Mouse (Mus musculus): ENCODE data around the gene Cdr2l. TPM values are rescaled to one million over a fixed set of nuclear protein-coding genes. Genes with fewer than 3 reads are reported as not detected.
A peak's percentile ranks its signal among the peaks of the same experiment; 100 is the strongest.

The Cdr2l gene
- polyA plus RNA-seq, 1 experiment from 2014 or later: 15.2 TPM

GRCm38 (mm10) chr11:115421972-115422371 is 40.3 kb downstream of the Cdr2l start:
- H3K4me1 ChIP-seq: peaks cover 25% of the 10 kb centered on the region
- H3K36me3 ChIP-seq: peaks cover 57% of the 10 kb centered on the region
- no peaks in the 10 kb centered on the region for H3K27me3 ChIP-seq (ENCODE audit: low read depth, poor library complexity, severe bottlenecking)
- no peak overlapping the region for H3K27ac ChIP-seq
- WGBS: 89% methylated on average over 16 of the region's 16 CpGs
- no peak for DNase-seq (ENCODE audit: low spot score)
- no peaks in the 10 kb centered on the region for H3K9me3 ChIP-seq (replicated peaks)
- H3K4me3 ChIP-seq: no peak overlapping the region

GRCm38 (mm10) chr11:115423091-115423490 is 41.4 kb downstream of the Cdr2l start:
- H3K27me3 ChIP-seq (ENCODE audit: low read depth, poor library complexity, severe bottlenecking): no peaks in the 10 kb centered on the region
- H3K4me3 ChIP-seq: no peak overlapping the region
- H3K36me3 ChIP-seq: peaks cover 55% of the 10 kb centered on the region
- H3K9me3 ChIP-seq (replicated peaks): no peaks in the 10 kb centered on the region
- H3K4me1 ChIP-seq: peaks cover 35% of the 10 kb centered on the region
- H3K27ac ChIP-seq: no peak overlapping the region
- WGBS: 76% methylated on average over 3 of the region's 3 CpGs
- no peak for DNase-seq (ENCODE audit: low spot score)

- no peak for DNase-seq (ENCODE audit: low spot score)
- WGBS: 90% methylated on average over 7 of the region's 7 CpGs
- Histone ChIP-seq H3K27ac (no peak overlapping the region), H3K9me3 (replicated peaks) (no peaks in the 10 kb centered on the region), H3K36me3 (peaks cover 66% of the 10 kb centered on the region), H3K27me3 (ENCODE audit: low read depth, poor library complexity, severe bottlenecking) (no peaks in the 10 kb centered on the region), H3K4me3 (no peak overlapping the region), H3K4me1 (peaks cover 26% of the 10 kb centered on the region)
Observed at GRCm38 (mm10) chr11:115424666-115425065, 43.0 kb downstream of the Cdr2l start.

GRCm38 (mm10) chr11:115425671-115426070 is 44.0 kb downstream of the Cdr2l start:
- Histone ChIP-seq H3K36me3 (peaks cover 76% of the 10 kb centered on the region), H3K9me3 (replicated peaks) (no peaks in the 10 kb centered on the region), H3K27me3 (ENCODE audit: low read depth, poor library complexity, severe bottlenecking) (no peaks in the 10 kb centered on the region), H3K4me3 (no peak overlapping the region), H3K27ac (no peak overlapping the region), H3K4me1 (peaks cover 24% of the 10 kb centered on the region)
- 89% methylated on average over 6 of the region's 6 CpGs for WGBS
- DNase-seq (ENCODE audit: low spot score): no peak

- DNase-seq (ENCODE audit: low spot score): peak; percentile 82
- WGBS: 43% methylated on average over 20 of the region's 20 CpGs
- Histone ChIP-seq H3K36me3 (peaks cover 91% of the 10 kb centered on the region), H3K27me3 (ENCODE audit: low read depth, poor library complexity, severe bottlenecking) (no peaks in the 10 kb centered on the region), H3K9me3 (replicated peaks) (no peaks in the 10 kb centered on the region), H3K27ac (peak overlapping the region; percentile 76), H3K4me3 (peak overlapping the region; percentile 17; the same call in 1 of the 2 replicates), H3K4me1 (peaks cover 12% of the 10 kb centered on the region)
Observed at GRCm38 (mm10) chr11:115427482-115428331, 46.0 kb downstream of the Cdr2l start.

GRCm38 (mm10) chr11:115429307-115429706 is 47.6 kb downstream of the Cdr2l start:
- Histone ChIP-seq H3K27me3 (ENCODE audit: low read depth, poor library complexity, severe bottlenecking) (no peaks in the 10 kb centered on the region), H3K9me3 (replicated peaks) (no peaks in the 10 kb centered on the region), H3K4me1 (peaks cover 12% of the 10 kb centered on the region), H3K4me3 (no peak overlapping the region), H3K27ac (no peak overlapping the region), H3K36me3 (peaks cover 85% of the 10 kb centered on the region)
- DNase-seq (ENCODE audit: low spot score): no peak
- WGBS: 95% methylated on average over 7 of the region's 7 CpGs

- Histone ChIP-seq H3K27ac (no peak overlapping the region), H3K27me3 (ENCODE audit: low read depth, poor library complexity, severe bottlenecking) (no peaks in the 10 kb centered on the region), H3K36me3 (peaks cover 72% of the 10 kb centered on the region), H3K4me3 (no peak overlapping the region), H3K9me3 (replicated peaks) (no peaks in the 10 kb centered on the region), H3K4me1 (peaks cover 19% of the 10 kb centered on the region)
- 94% methylated on average over 6 of the region's 6 CpGs for WGBS
- DNase-seq (ENCODE audit: low spot score): no peak
Observed at GRCm38 (mm10) chr11:115430561-115430960, 48.8 kb downstream of the Cdr2l start.

- Histone ChIP-seq H3K36me3 (peaks cover 50% of the 10 kb centered on the region), H3K27ac (no peak overlapping the region), H3K27me3 (ENCODE audit: low read depth, poor library complexity, severe bottlenecking) (no peaks in the 10 kb centered on the region), H3K4me3 (no peak overlapping the region), H3K4me1 (peaks cover 23% of the 10 kb centered on the region), H3K9me3 (replicated peaks) (no peaks in the 10 kb centered on the region)
- DNase-seq (ENCODE audit: low spot score): no peak
- 87% methylated on average over 4 of the region's 4 CpGs for WGBS
Observed at GRCm38 (mm10) chr11:115432814-115433213, 51.1 kb downstream of the Cdr2l start.

- no peaks in the 10 kb centered on the region for H3K27me3 ChIP-seq (ENCODE audit: low read depth, poor library complexity, severe bottlenecking)
- H3K4me3 ChIP-seq: no peak overlapping the region
- H3K27ac ChIP-seq: no peak overlapping the region
- peaks cover 48% of the 10 kb centered on the region for H3K36me3 ChIP-seq
- no peak for DNase-seq (ENCODE audit: low spot score)
- no peaks in the 10 kb centered on the region for H3K9me3 ChIP-seq (replicated peaks)
- peaks cover 19% of the 10 kb centered on the region for H3K4me1 ChIP-seq
- WGBS: 84% methylated on average over 6 of the region's 6 CpGs
Observed at GRCm38 (mm10) chr11:115433342-115433741, 51.6 kb downstream of the Cdr2l start.

GRCm38 (mm10) chr11:115435596-115436337 is 54.1 kb downstream of the Cdr2l start:
- Histone ChIP-seq H3K4me1 (peaks cover 19% of the 10 kb centered on the region), H3K27me3 (ENCODE audit: low read depth, poor library complexity, severe bottlenecking) (no peaks in the 10 kb centered on the region), H3K9me3 (replicated peaks) (no peaks in the 10 kb centered on the region), H3K4me3 (peak overlapping the region; percentile 51), H3K36me3 (peaks cover 24% of the 10 kb centered on the region), H3K27ac (peak overlapping the region; percentile 86)
- peak; percentile 74 for DNase-seq (ENCODE audit: low spot score)
- WGBS: 5% methylated on average over 31 of the region's 31 CpGs

- H3K36me3 ChIP-seq: peaks cover 5% of the 10 kb centered on the region
- H3K4me3 ChIP-seq: no peak overlapping the region
- H3K9me3 ChIP-seq (replicated peaks): no peaks in the 10 kb centered on the region
- no peak overlapping the region for H3K27ac ChIP-seq
- H3K4me1 ChIP-seq: peaks cover 23% of the 10 kb centered on the region
- WGBS: 84% methylated on average over 5 of the region's 5 CpGs
- no peak for DNase-seq (ENCODE audit: low spot score)
- H3K27me3 ChIP-seq (ENCODE audit: low read depth, poor library complexity, severe bottlenecking): no peaks in the 10 kb centered on the region
Observed at GRCm38 (mm10) chr11:115437571-115438122, 55.9 kb downstream of the Cdr2l start.

- Histone ChIP-seq H3K4me3 (no peak overlapping the region), H3K27me3 (ENCODE audit: low read depth, poor library complexity, severe bottlenecking) (no peaks in the 10 kb centered on the region), H3K9me3 (replicated peaks) (no peaks in the 10 kb centered on the region), H3K36me3 (no peaks in the 10 kb centered on the region), H3K27ac (no peak overlapping the region), H3K4me1 (peaks cover 23% of the 10 kb centered on the region)
- 81% methylated on average over 3 of the region's 3 CpGs for WGBS
- no peak for DNase-seq (ENCODE audit: low spot score)
Observed at GRCm38 (mm10) chr11:115439326-115439725, 57.6 kb downstream of the Cdr2l start.

Data from limb, embryonic 10.5 days (tissue).